Mouse (Mus musculus) testis, postnatal 10 days (tissue): ENCODE measurements around the gene Vmn2r67.
"Not testable (repeated sequence)": the region's sequence is repeated elsewhere in the genome, so short reads cannot be mapped to it uniquely, and the experiment has no call there.

Source experiments
- DNase-seq: peaks from one replicate; pipeline ENCODE4 v3.0.0; 2021; ENCODE audit warnings: low spot score

The Vmn2r67 gene

DNA sequence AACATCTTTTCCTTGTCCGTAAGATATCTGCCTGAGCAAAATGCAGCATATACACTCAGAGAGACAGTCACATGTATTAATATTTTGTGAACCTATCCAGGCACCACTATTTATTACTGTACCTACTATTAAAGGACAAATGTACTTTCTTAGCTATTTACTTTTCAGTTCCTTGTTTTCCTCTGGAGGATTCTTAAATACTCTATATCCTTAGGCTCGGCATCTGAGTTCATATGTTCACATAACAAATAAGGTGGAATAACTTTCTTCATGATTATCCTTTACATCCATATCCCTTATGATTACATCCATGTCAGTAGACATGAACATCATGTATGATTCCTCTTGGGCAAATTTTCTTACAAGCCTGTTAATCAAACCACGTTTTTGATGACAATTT lies at the start of gene Vmn2r67:
Vmn2r67 (minus strand) TSS at position 101 of the 400 bp plus-strand sequence.
- no peak for DNase-seq

DNA sequence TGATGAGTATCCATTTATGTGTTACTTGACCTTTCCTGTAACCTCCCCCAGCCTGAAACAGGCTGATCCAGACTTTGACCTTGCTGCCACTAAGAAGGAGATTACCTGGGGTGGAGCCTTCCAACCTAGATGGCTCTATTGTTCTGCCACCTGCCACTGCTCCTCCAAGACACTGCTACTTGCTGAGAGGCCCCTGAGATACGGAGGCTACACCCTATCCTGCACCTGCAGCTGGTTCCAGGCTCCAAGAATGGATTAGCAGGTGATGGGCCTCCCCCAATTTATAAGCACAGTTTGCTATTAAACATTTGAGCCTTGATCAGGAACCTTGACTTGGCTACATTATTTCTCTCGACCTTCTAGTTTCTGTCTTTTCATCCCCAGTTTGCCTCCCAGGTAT lies 51.3 kb downstream of the Vmn2r67 start:
- DNase-seq = not testable (repeated sequence)
